Mouse (Mus musculus) limb, embryonic 13.5 days (tissue): ENCODE measurements around the gene Eya2. TPM values are rescaled to one million over a fixed set of nuclear protein-coding genes. Genes with fewer than 3 reads are reported as not detected.

Experiments
- ATAC-seq: fragments of 200-750 bp; cut with Nextera tagmentation; 2 replicates; pipeline ENCODE4 v1.8.0; 2017; ENCODE audit warnings: low read depth, moderate number of reproducible peaks, moderate TSS enrichment; ENCODE audit not compliant: low FRiP score
- H3K27ac ChIP-seq: fragments of 300-500 bp; sonication (generic); 2 replicates; pipeline ENCODE4 v1.5.1; 2015; ENCODE audit warnings: inconsistent platforms, mild to moderate bottlenecking, moderate library complexity
- H3K27me3 ChIP-seq: fragments of 300-500 bp; sonication (generic); 2 replicates; pipeline ENCODE4 v1.6.1; 2015; ENCODE audit warnings: mild to moderate bottlenecking, inconsistent platforms
- H3K36me3 ChIP-seq: fragments of 300-500 bp; sonication (generic); 2 replicates; pipeline ENCODE4 v1.6.1; 2015; ENCODE audit warnings: inconsistent platforms, mild to moderate bottlenecking, moderate library complexity
- H3K4me1 ChIP-seq: fragments of 300-500 bp; sonication (generic); 2 replicates; pipeline ENCODE4 v1.6.1; 2015; ENCODE audit warnings: inconsistent platforms
- H3K4me2 ChIP-seq: fragments of 300-500 bp; sonication (generic); replicated peaks from 2 replicates; pipeline ENCODE4 v1.6.1; 2015; ENCODE audit warnings: inconsistent platforms, mild to moderate bottlenecking, moderate library complexity
- H3K4me3 ChIP-seq: fragments of 300-500 bp; sonication (generic); 2 replicates; pipeline ENCODE4 v1.5.1; 2015; ENCODE audit warnings: moderate library complexity, mild to moderate bottlenecking, inconsistent platforms
- H3K9ac ChIP-seq: fragments of 300-500 bp; sonication (generic); 2 replicates; pipeline ENCODE4 v1.6.1; 2015; ENCODE audit warnings: mild to moderate bottlenecking, inconsistent platforms
- H3K9me3 ChIP-seq: fragments of 300-500 bp; sonication (generic); 2 replicates; pipeline ENCODE4 v1.6.1; 2016; ENCODE audit warnings: inconsistent platforms
- WGBS: fragments of 180-500 bp; shearing (Covaris S2); methylation state at CpG from one replicate; pipeline ENCODE4 v1.1.7; 2015; 5-methylcytosine and 5-hydroxymethylcytosine counted together
- polyA plus RNA-seq: library from polyadenylated mRNA; unstranded; fragments of >200 nt; fragmentation: Nextera tagmentation; extraction: Ambion mirVana; gene quantifications from 2 replicates; pipeline ENCODE4 v1.2.1, GENCODE M21; 2015

Eya2 gene
- polyA plus RNA-seq, 1 experiment from 2014 or later = 17.2 TPM

DNA sequence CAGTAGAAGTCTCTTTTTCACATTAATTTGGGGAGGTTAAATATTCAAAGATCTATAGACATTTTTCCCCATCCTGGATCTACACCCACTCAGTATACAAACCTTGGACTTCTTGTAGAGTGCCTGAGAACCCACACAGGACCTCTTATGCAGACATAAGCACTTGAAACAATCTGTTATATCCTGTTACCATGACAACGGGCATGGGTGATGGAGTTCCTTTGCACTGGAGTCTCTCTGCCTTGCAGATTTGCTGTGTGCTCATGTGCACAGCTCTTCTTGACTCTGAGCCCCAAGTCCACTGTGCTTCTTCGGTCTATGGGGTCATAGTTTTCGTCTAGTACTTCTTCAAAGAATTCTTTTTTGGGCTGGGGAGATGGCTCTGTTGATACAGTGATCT, 96.2 kb downstream of the Eya2 start:
- Histone ChIP-seq H3K4me1 (no peaks in the 10 kb centered on the region), H3K4me2 (no peak overlapping the region), H3K27ac (no peak overlapping the region), H3K4me3 (no peak overlapping the region), H3K36me3 (no peaks in the 10 kb centered on the region), H3K9ac (no peak overlapping the region), H3K9me3 (no peaks in the 10 kb centered on the region), H3K27me3 (0 out of 2 replicates have a peak, but pooled peaks cover 5% of the 10 kb centered on the region)
- 87% methylated on average over 3 of the region's 3 CpGs for WGBS
- ATAC-seq = no peak

GRCm38 (mm10) chr2:165692944-165693660, 98.3 kb downstream of the Eya2 start:
- Histone ChIP-seq H3K27ac (no peak overlapping the region), H3K9ac (no peak overlapping the region), H3K4me2 (no peak overlapping the region), H3K4me3 (no peak overlapping the region), H3K4me1 (no peaks in the 10 kb centered on the region), H3K36me3 (no peaks in the 10 kb centered on the region), H3K9me3 (no peaks in the 10 kb centered on the region), H3K27me3 (no peaks in the 10 kb centered on the region)
- ATAC-seq = no peak
- 60% methylated on average over 4 of the region's 4 CpGs for WGBS

DNA sequence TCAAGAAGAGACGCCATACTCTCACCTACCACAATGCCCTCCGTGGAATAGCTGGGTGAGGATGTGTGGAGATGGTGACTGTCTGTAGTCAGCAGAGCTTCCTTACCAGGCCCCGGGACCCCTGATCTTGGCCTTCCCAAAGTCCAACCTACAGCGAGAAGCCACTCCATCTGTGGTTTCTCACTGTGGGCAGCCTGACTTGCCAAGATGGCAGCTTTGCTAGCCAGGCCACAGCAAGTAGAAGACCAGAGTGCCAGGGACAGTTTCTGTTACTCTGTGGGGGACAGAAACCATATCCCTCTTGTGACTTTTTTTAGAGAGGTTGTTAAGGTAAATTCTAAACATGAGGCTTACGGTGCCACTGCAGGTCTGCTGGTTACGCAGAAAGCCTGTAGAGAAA, 99.9 kb downstream of the Eya2 start:
- Histone ChIP-seq H3K36me3 (no peaks in the 10 kb centered on the region), H3K9me3 (no peaks in the 10 kb centered on the region), H3K4me1 (no peaks in the 10 kb centered on the region), H3K27me3 (no peaks in the 10 kb centered on the region), H3K27ac (no peak overlapping the region), H3K4me2 (no peak overlapping the region), H3K4me3 (no peak overlapping the region), H3K9ac (no peak overlapping the region)
- 83% methylated on average over 6 of the region's 6 CpGs for WGBS
- ATAC-seq = no peak

- H3K36me3 ChIP-seq = no peaks in the 10 kb centered on the region
- peak; percentile 38; the same call in 1 of the 2 replicates for ATAC-seq
- no peak overlapping the region for H3K27ac ChIP-seq
- peaks cover 9% of the 10 kb centered on the region; the same call in 1 of the 2 replicates for H3K27me3 ChIP-seq
- WGBS = 56% methylated on average over 19 of the region's 19 CpGs
- no peaks in the 10 kb centered on the region for H3K4me1 ChIP-seq
- no peak overlapping the region for H3K4me3 ChIP-seq
- H3K9me3 ChIP-seq = no peaks in the 10 kb centered on the region
- no peak overlapping the region for H3K4me2 ChIP-seq
- H3K9ac ChIP-seq = no peak overlapping the region
Measured at GRCm38 (mm10) chr2:165700252-165700908, 105.5 kb downstream of the Eya2 start.

GRCm38 (mm10) chr2:165703033-165703805, 108.4 kb downstream of the Eya2 start:
- H3K9me3 ChIP-seq = no peaks in the 10 kb centered on the region
- H3K27me3 ChIP-seq = peaks cover 9% of the 10 kb centered on the region; the same call in 1 of the 2 replicates
- H3K27ac ChIP-seq = no peak overlapping the region
- H3K4me1 ChIP-seq = no peaks in the 10 kb centered on the region
- H3K4me2 ChIP-seq = no peak overlapping the region
- H3K36me3 ChIP-seq = no peaks in the 10 kb centered on the region; the same call in 1 of the 2 replicates
- 56% methylated on average over 9 of the region's 9 CpGs for WGBS
- no peak overlapping the region for H3K9ac ChIP-seq
- no peak for ATAC-seq
- H3K4me3 ChIP-seq = no peak overlapping the region

DNA sequence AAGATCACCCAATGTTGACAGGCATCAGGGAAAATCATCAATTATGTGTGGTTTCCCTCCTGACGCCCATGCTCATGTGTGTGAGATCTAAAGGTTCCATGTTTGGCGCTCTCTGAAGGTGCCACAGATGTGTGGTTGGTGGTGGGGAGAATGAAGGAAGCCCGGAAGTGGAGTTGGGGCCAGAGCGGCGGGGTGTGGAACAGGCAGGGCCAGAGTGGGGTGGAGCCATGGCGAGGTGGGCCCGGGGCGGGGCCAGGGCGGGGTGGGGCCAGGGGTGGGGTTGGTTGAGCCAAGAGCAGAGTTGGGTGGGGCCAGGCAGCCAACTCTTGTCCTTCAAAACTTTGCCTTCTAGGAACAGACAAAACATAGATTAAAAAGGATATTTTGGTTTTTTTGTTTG, 113.4 kb downstream of the Eya2 start:
- H3K9ac ChIP-seq = no peak overlapping the region
- WGBS = 59% methylated on average over 9 of the region's 9 CpGs
- no peaks in the 10 kb centered on the region; the same call in 1 of the 2 replicates for H3K36me3 ChIP-seq
- H3K4me3 ChIP-seq = no peak overlapping the region
- no peak for ATAC-seq
- H3K4me1 ChIP-seq = no peaks in the 10 kb centered on the region
- no peak overlapping the region for H3K27ac ChIP-seq
- 0 out of 2 replicates have a peak, but pooled peaks cover 3% of the 10 kb centered on the region for H3K27me3 ChIP-seq
- H3K9me3 ChIP-seq = no peaks in the 10 kb centered on the region
- no peak overlapping the region for H3K4me2 ChIP-seq

DNA sequence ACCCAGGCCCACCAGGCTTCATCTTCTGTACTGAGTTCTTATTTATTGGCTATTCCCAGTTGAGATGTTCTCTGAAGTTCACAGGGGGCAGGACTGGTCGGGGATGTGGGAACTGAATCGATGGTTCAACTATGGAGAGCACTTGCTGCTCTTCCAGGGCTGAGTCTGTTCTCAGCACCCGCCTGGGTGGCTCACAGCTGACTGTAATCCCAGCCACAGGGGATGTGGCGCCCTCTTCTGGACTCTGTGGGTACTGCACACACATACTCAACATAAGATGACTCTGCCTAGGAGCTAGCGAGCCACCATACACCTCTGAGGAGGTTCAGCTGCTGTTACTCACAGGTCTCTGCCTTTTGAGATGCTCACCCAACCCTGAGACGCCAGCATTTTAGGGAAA, 121.9 kb downstream of the Eya2 start:
- Histone ChIP-seq H3K4me1 (no peaks in the 10 kb centered on the region), H3K4me3 (no peak overlapping the region), H3K9ac (no peak overlapping the region), H3K4me2 (no peak overlapping the region), H3K36me3 (no peaks in the 10 kb centered on the region), H3K27me3 (0 out of 2 replicates have a peak, but pooled peaks cover under 1% of the 10 kb centered on the region), H3K27ac (no peak overlapping the region), H3K9me3 (0 out of 2 replicates have a peak, but pooled peaks cover 4% of the 10 kb centered on the region)
- ATAC-seq = no peak
- 80% methylated on average over 6 of the region's 6 CpGs for WGBS

GRCm38 (mm10) chr2:165717182-165718176, 122.6 kb downstream of the Eya2 start:
- H3K9me3 ChIP-seq = 0 out of 2 replicates have a peak, but pooled peaks cover 4% of the 10 kb centered on the region
- no peaks in the 10 kb centered on the region for H3K4me1 ChIP-seq
- no peaks in the 10 kb centered on the region for H3K36me3 ChIP-seq
- H3K27me3 ChIP-seq = no peaks in the 10 kb centered on the region
- H3K4me2 ChIP-seq = no peak overlapping the region
- WGBS = 67% methylated on average over 23 of the region's 23 CpGs
- no peak for ATAC-seq
- H3K27ac ChIP-seq = no peak overlapping the region
- H3K9ac ChIP-seq = no peak overlapping the region
- H3K4me3 ChIP-seq = no peak overlapping the region

- Histone ChIP-seq H3K36me3 (no peaks in the 10 kb centered on the region), H3K9me3 (0 out of 2 replicates have a peak, but pooled peaks cover 4% of the 10 kb centered on the region), H3K27ac (no peak overlapping the region), H3K9ac (no peak overlapping the region), H3K4me1 (no peaks in the 10 kb centered on the region), H3K4me3 (no peak overlapping the region), H3K27me3 (no peaks in the 10 kb centered on the region), H3K4me2 (no peak overlapping the region)
- ATAC-seq = 0 out of 2 replicates have a peak, but pooled peaks have one; percentile 44
- 57% methylated on average over 8 of the region's 8 CpGs for WGBS
Measured at GRCm38 (mm10) chr2:165719382-165719781, 124.5 kb downstream of the Eya2 start.

DNA sequence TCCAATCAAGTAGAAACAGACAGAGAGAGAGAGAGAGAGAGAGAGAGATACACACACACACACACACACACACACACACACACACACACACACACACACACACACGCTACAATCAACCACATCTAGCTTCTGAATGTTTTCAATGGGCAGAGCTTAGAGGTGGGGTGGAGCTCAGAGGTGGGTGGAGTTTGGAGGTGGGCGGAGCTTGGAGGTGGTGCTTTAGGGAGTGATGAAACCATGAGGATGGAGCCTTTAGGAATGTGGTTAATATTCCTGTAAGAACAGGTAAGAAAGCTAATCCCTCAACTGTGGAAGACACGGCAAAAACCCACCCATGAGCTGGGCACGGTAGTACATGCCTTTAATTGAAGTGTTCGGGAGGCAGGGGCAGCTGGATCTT, 127.1 kb downstream of the Eya2 start:
- Histone ChIP-seq H3K4me3 (no peak overlapping the region), H3K4me2 (no peak overlapping the region), H3K27me3 (peaks cover 7% of the 10 kb centered on the region; the same call in 1 of the 2 replicates), H3K36me3 (no peaks in the 10 kb centered on the region), H3K4me1 (0 out of 2 replicates have a peak, but pooled peaks cover 2% of the 10 kb centered on the region), H3K27ac (no peak overlapping the region), H3K9me3 (no peaks in the 10 kb centered on the region), H3K9ac (no peak overlapping the region)
- WGBS = 72% methylated on average over 5 of the region's 5 CpGs
- no peak for ATAC-seq
